ENCODE assay signal across 22 mouse cellular contexts in the genomic region with DNA sequence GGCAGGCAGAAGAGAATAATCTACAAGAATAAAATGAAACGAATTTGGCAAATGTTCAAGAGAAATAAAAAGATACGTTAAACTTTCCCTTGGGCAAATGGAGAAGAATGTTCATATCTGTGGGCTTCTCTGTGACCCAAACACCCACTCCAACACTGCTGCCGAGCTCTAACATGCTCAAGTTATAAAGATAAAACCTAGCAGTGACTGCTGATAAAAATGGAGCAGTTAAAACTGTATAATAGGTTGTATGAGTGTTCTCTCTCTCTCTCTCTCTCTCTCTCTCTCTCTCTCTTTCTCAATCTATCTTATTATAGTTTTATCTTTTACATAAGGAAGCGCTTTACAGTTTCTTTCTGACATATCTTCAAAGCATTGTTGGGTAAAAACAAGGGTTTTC.
DNase-seq lines count a peak whose midpoint lies in the region; ATAC-seq and TF ChIP-seq lines count a peak whose summit lies in the region.
"Had no signal": no experiment of that assay in that cellular context is flagged by ENCODE, and none has a peak within 500 bp of the region (broad histone marks: within the 10 kb centered on the region; RNA-seq: fewer than 3 reads in every experiment).

No protein-coding gene starts in this region.

- H3K4me2 ChIP-seq in embryonic facial prominence, embryonic 14.5 days (ENCODE audit: low read depth, low read length) = no peak overlapping the region
- no peak overlapping the region for H3K4me2 ChIP-seq in limb, embryonic 14.5 days (replicated peaks; ENCODE audit: low read depth, low read length, severe bottlenecking)
- H3K4me2 ChIP-seq: embryonic facial prominence, embryonic 13.5 days; forebrain, embryonic 13.5 days; forebrain, embryonic 15.5 days had no signal

- TF ChIP-seq CTCF in MEL (IDR thresholded peaks at IDR 0.05 in 2 of 3, conservative IDR thresholded peaks at IDR 0.05 in 1 of 3; ENCODE audit: control insufficient read depth in 1 of 3, insufficient read depth in 1 of 3, low read depth in 2 of 3, low read length in 3 of 3, poor library complexity in 1 of 3, severe bottlenecking in 1 of 3) = no peak

- H3K4me3 ChIP-seq in embryonic facial prominence, embryonic 14.5 days (ENCODE audit: low read depth, low read length) = no peak overlapping the region
- H3K4me3 ChIP-seq in embryonic facial prominence, embryonic 10.5 days = no peak overlapping the region
- H3K4me3 ChIP-seq in limb, embryonic 14.5 days (replicated peaks; ENCODE audit: low read length) = no peak overlapping the region
- H3K4me3 ChIP-seq in limb, embryonic 10.5 days = no peak overlapping the region
- peak overlapping the region; percentile 24 to 25; a peak in 1 of 4 replicates for H3K4me3 ChIP-seq in MEL (ENCODE audit: control insufficient read depth in 1 of 2, insufficient read depth in 1 of 2, low read depth in 2 of 2, low read length in 2 of 2)
- H3K4me3 ChIP-seq: embryonic facial prominence, embryonic 13.5 days; forebrain, embryonic 13.5 days; forebrain, embryonic 15.5 days had no signal

- peak; percentile 86 to 92 for TF ChIP-seq EP300 in MEL (IDR thresholded peaks at IDR 0.05; ENCODE audit: low read depth in 1 of 2, low read length in 2 of 2)

- no peaks in the 10 kb centered on the region for H3K36me3 ChIP-seq in embryonic facial prominence, embryonic 14.5 days (ENCODE audit: control insufficient read depth, insufficient read depth, low read length)
- no peaks in the 10 kb centered on the region for H3K36me3 ChIP-seq in embryonic facial prominence, embryonic 10.5 days (replicated peaks)
- H3K36me3 ChIP-seq in limb, embryonic 14.5 days (ENCODE audit: control insufficient read depth, insufficient read depth, low read length) = no peaks in the 10 kb centered on the region
- no peaks in the 10 kb centered on the region for H3K36me3 ChIP-seq in limb, embryonic 10.5 days
- H3K36me3 ChIP-seq in MEL (ENCODE audit: control insufficient read depth in 1 of 2, insufficient read depth in 2 of 2, low read length in 2 of 2) = peaks cover 0 to 15% of the 10 kb centered on the region in 2 experiments; a peak in 2 of 4 replicates
- H3K36me3 ChIP-seq: embryonic facial prominence, embryonic 13.5 days; forebrain, embryonic 15.5 days; G1E had no signal

- peak; percentile 2 for DNase-seq in embryonic facial prominence, embryonic 14.5 days (ENCODE audit: low spot score)
- DNase-seq in embryonic facial prominence, embryonic 10.5 days (ENCODE audit: low spot score) = no peak
- peak; percentile 32 for DNase-seq in limb, embryonic 14.5 days (ENCODE audit: low spot score)
- no peak for DNase-seq in limb, embryonic 10.5 days (ENCODE audit: low spot score)
- peak; percentile 74 for DNase-seq in MEL (ENCODE audit: low read depth, low spot score)
- DNase-seq in right cerebral cortex, adult 2 months (ENCODE audit: low spot score in 2 of 2) = no peak
- DNase-seq: adrenal gland, adult 2 months; adrenal gland, postnatal 10 days; adrenal gland, postnatal 25 days; B cell, adult 2 months; cerebellum, adult 11 months; cerebellum, adult 18-20 months; cerebellum, adult 8-10 months; cerebellum, adult 9-11 months; cerebellum, postnatal 14 days; forebrain, postnatal 0 days had no signal

- H3K4me1 ChIP-seq in embryonic facial prominence, embryonic 14.5 days (ENCODE audit: control insufficient read depth, insufficient read depth, low read length) = no peaks in the 10 kb centered on the region
- no peaks in the 10 kb centered on the region for H3K4me1 ChIP-seq in embryonic facial prominence, embryonic 10.5 days
- 0 out of 2 replicates have a peak, but pooled peaks cover 5% of the 10 kb centered on the region for H3K4me1 ChIP-seq in limb, embryonic 14.5 days (ENCODE audit: control insufficient read depth, insufficient read depth, low read length)
- peaks cover 25% of the 10 kb centered on the region for H3K4me1 ChIP-seq in limb, embryonic 10.5 days
- peaks cover 4 to 13% of the 10 kb centered on the region in 2 experiments for H3K4me1 ChIP-seq in MEL (ENCODE audit: control insufficient read depth in 1 of 2, insufficient read depth in 2 of 2, low read length in 2 of 2)
- H3K4me1 ChIP-seq: embryonic facial prominence, embryonic 13.5 days had no signal

- WGBS in embryonic facial prominence, embryonic 14.5 days = 69% methylated on average over 4 of the region's 4 CpGs
- WGBS in embryonic facial prominence, embryonic 10.5 days = 82% methylated on average over 4 of the region's 4 CpGs
- WGBS in limb, embryonic 14.5 days = 52% methylated on average over 4 of the region's 4 CpGs
- 80% methylated on average over 4 of the region's 4 CpGs for WGBS in limb, embryonic 10.5 days

- H3K27ac ChIP-seq in embryonic facial prominence, embryonic 14.5 days (replicated peaks; ENCODE audit: low read depth, low read length) = no peak overlapping the region
- H3K27ac ChIP-seq in embryonic facial prominence, embryonic 10.5 days (replicated peaks) = no peak overlapping the region
- no peak overlapping the region for H3K27ac ChIP-seq in limb, embryonic 14.5 days (replicated peaks; ENCODE audit: low read depth, low read length)
- H3K27ac ChIP-seq in limb, embryonic 10.5 days = no peak overlapping the region
- peak overlapping the region; percentile 79 for H3K27ac ChIP-seq in MEL (ENCODE audit: control insufficient read depth, low read depth, low read length)
- H3K27ac ChIP-seq: embryonic facial prominence, embryonic 13.5 days; forebrain, embryonic 13.5 days; forebrain, embryonic 15.5 days had no signal

- H3K9me3 ChIP-seq in embryonic facial prominence, embryonic 14.5 days (ENCODE audit: control insufficient read depth, low read length) = no peaks in the 10 kb centered on the region
- H3K9me3 ChIP-seq in embryonic facial prominence, embryonic 10.5 days = no peaks in the 10 kb centered on the region
- H3K9me3 ChIP-seq in limb, embryonic 14.5 days (ENCODE audit: control insufficient read depth, low read length) = no peaks in the 10 kb centered on the region
- no peaks in the 10 kb centered on the region for H3K9me3 ChIP-seq in limb, embryonic 10.5 days (replicated peaks)
- H3K9me3 ChIP-seq in MEL (replicated peaks; ENCODE audit: insufficient read depth, low read length) = no peaks in the 10 kb centered on the region
- H3K9me3 ChIP-seq: embryonic facial prominence, embryonic 13.5 days; forebrain, embryonic 13.5 days; forebrain, embryonic 15.5 days; G1E had no signal

- H3K9ac ChIP-seq in embryonic facial prominence, embryonic 14.5 days (ENCODE audit: low read depth, low read length) = no peak overlapping the region
- no peak overlapping the region for H3K9ac ChIP-seq in limb, embryonic 14.5 days (ENCODE audit: low read depth, low read length, severe bottlenecking)
- peak overlapping the region; percentile 11; the same call in 1 of the 2 replicates for H3K9ac ChIP-seq in MEL (ENCODE audit: control insufficient read depth, low read depth, low read length, poor library complexity, severe bottlenecking)
- H3K9ac ChIP-seq: embryonic facial prominence, embryonic 13.5 days; forebrain, embryonic 13.5 days; forebrain, embryonic 15.5 days; forebrain, postnatal 0 days had no signal

- H3K27me3 ChIP-seq in embryonic facial prominence, embryonic 14.5 days (replicated peaks; ENCODE audit: control insufficient read depth, insufficient read depth, low read length) = no peaks in the 10 kb centered on the region
- no peaks in the 10 kb centered on the region for H3K27me3 ChIP-seq in embryonic facial prominence, embryonic 10.5 days (replicated peaks; ENCODE audit: low read depth, poor library complexity, severe bottlenecking)
- H3K27me3 ChIP-seq in limb, embryonic 14.5 days (ENCODE audit: control insufficient read depth, insufficient read depth, low read length) = no peaks in the 10 kb centered on the region
- no peaks in the 10 kb centered on the region for H3K27me3 ChIP-seq in limb, embryonic 10.5 days (ENCODE audit: low read depth, poor library complexity, severe bottlenecking)
- H3K27me3 ChIP-seq in MEL (ENCODE audit: control insufficient read depth in 1 of 2, insufficient read depth in 2 of 2, low read length in 2 of 2) = no peaks in the 10 kb centered on the region
- H3K27me3 ChIP-seq: embryonic facial prominence, embryonic 13.5 days; forebrain, embryonic 13.5 days; forebrain, embryonic 15.5 days had no signal

- TF ChIP-seq RAD21 in MEL (IDR thresholded peaks at IDR 0.05; ENCODE audit: low read depth, low read length) = no peak

- no peaks in the 10 kb centered on the region for H3K79me2 ChIP-seq in MEL (ENCODE audit: control insufficient read depth, insufficient read depth, low read length, poor library complexity)

- no peak for TF ChIP-seq POLR2A in limb, embryonic 14.5 days (IDR thresholded peaks at IDR 0.05; ENCODE audit: borderline replicate concordance, extremely low read depth, insufficient read depth, insufficient read length)
- TF ChIP-seq POLR2A in MEL (IDR thresholded peaks at IDR 0.05; ENCODE audit: control insufficient read depth in 1 of 2, insufficient read depth in 1 of 2, low read depth in 1 of 2, low read length in 2 of 2, poor library complexity in 1 of 2) = no peak

- no peak for ATAC-seq in embryonic facial prominence, embryonic 14.5 days (ENCODE audit: low read depth)
- no peak for ATAC-seq in limb, embryonic 14.5 days (ENCODE audit: low FRiP score, low read depth)
- ATAC-seq in megakaryocyte progenitor cell, adult 5-6 weeks (replicated peaks; ENCODE audit: poor library complexity) = 0 out of 2 replicates have a peak, but pooled peaks have one; percentile 18
- ATAC-seq: CD4-positive, CD25-positive, alpha-beta regulatory T cell, adult 4 months; forebrain, embryonic 13.5 days; forebrain, embryonic 15.5 days; forebrain, postnatal 0 days had no signal

TF ChIP-seq in MEL, 35 proteins besides CTCF, POLR2A, EP300 and RAD21 (continues in another document):
- TF ChIP-seq USF1 (IDR thresholded peaks at IDR 0.05; ENCODE audit: low read depth, low read length) = no peak
- TF ChIP-seq SIN3A (IDR thresholded peaks at IDR 0.05; ENCODE audit: low read length) = peak; percentile 58
- peak; percentile 62 for TF ChIP-seq TCF12 (IDR thresholded peaks at IDR 0.05; ENCODE audit: low read depth, low read length)
- TF ChIP-seq MYC (IDR thresholded peaks at IDR 0.05; ENCODE audit: low read depth, low read length) = peak; percentile 40; the same call in 1 of the 2 replicates
- peak; percentile 71 for TF ChIP-seq RCOR1 (IDR thresholded peaks at IDR 0.05; ENCODE audit: low read depth, low read length)
- TF ChIP-seq CHD1 (IDR thresholded peaks at IDR 0.05; ENCODE audit: low read depth, low read length) = no peak
- peak; percentile 92 for TF ChIP-seq JUND (IDR thresholded peaks at IDR 0.05; ENCODE audit: low read depth, low read length)
- peak; percentile 70; the same call in 1 of the 2 replicates for TF ChIP-seq ETS1 (IDR thresholded peaks at IDR 0.05; ENCODE audit: low read depth, low read length)
- peak; percentile 44; the same call in 1 of the 2 replicates for TF ChIP-seq MEF2A (IDR thresholded peaks at IDR 0.05; ENCODE audit: extremely low read depth, insufficient replicate concordance, low read depth, low read length, poor library complexity, severe bottlenecking)
- 0 out of 2 replicates have a peak, but pooled peaks have one; percentile 30 for TF ChIP-seq MAX (IDR thresholded peaks at IDR 0.05; ENCODE audit: low read length)
- no peak for TF ChIP-seq E2F4 (IDR thresholded peaks at IDR 0.05; ENCODE audit: borderline replicate concordance, low read depth, low read length)
- TF ChIP-seq ZMIZ1 (IDR thresholded peaks at IDR 0.05; ENCODE audit: low read depth, low read length) = no peak

Comparison
In these comparisons a context has a peak if more than half of its experiments do, and no peak if none do; other contexts are left out.
1. DNase-seq: peak in embryonic facial prominence, embryonic 14.5 days (single experiment), limb, embryonic 14.5 days (single experiment) and MEL (single experiment); none in embryonic facial prominence, embryonic 10.5 days (single experiment), limb, embryonic 10.5 days (single experiment) and right cerebral cortex, adult 2 months (0 of 2).
2. H3K4me3 ChIP-seq: peak in MEL (2 of 2); none in embryonic facial prominence, embryonic 14.5 days (single experiment), embryonic facial prominence, embryonic 10.5 days (single experiment), limb, embryonic 14.5 days (single experiment) and limb, embryonic 10.5 days (single experiment).